8 mouse cellular contexts compared by ENCODE assay signal in genomic region chr5:115072143-115072542, GRCm38 (mm10). TPM values are rescaled to one million over a fixed set of nuclear protein-coding genes. Genes with fewer than 3 reads are reported as not detected.
DNase-seq lines count a peak whose midpoint lies in the region; ATAC-seq and TF ChIP-seq lines count a peak whose summit lies in the region.

No protein-coding gene starts in this region.

- no peak for DNase-seq in embryonic facial prominence, embryonic 10.5 days (ENCODE audit: low spot score)
- DNase-seq in G1E (ENCODE audit: low spot score), result no peak
- DNase-seq in kidney, postnatal 10 days, result peak; percentile 34
- peak; percentile 74 for DNase-seq in lung, postnatal 36 days
- no peak for DNase-seq in embryo, embryonic 10 days (ENCODE audit: low spot score)

- H3K27me3 ChIP-seq in embryonic facial prominence, embryonic 12.5 days, result no peaks in the 10 kb centered on the region
- H3K27me3 ChIP-seq in embryonic facial prominence, embryonic 10.5 days (replicated peaks; ENCODE audit: low read depth, poor library complexity, severe bottlenecking), result no peaks in the 10 kb centered on the region
- H3K27me3 ChIP-seq in G1E (ENCODE audit: insufficient read depth, low read length), result no peaks in the 10 kb centered on the region
- H3K27me3 ChIP-seq in erythroblast, embryonic 14.5 days (ENCODE audit: control insufficient read depth), result no peaks in the 10 kb centered on the region
- H3K27me3 ChIP-seq in hindbrain, embryonic 13.5 days, result no peaks in the 10 kb centered on the region

- no peaks in the 10 kb centered on the region for H3K9me3 ChIP-seq in embryonic facial prominence, embryonic 12.5 days
- H3K9me3 ChIP-seq in embryonic facial prominence, embryonic 10.5 days, result no peaks in the 10 kb centered on the region
- no peaks in the 10 kb centered on the region for H3K9me3 ChIP-seq in G1E (replicated peaks)
- H3K9me3 ChIP-seq in erythroblast, embryonic 14.5 days (ENCODE audit: control insufficient read depth, low read length), result no peaks in the 10 kb centered on the region
- no peaks in the 10 kb centered on the region for H3K9me3 ChIP-seq in hindbrain, embryonic 13.5 days

- ATAC-seq in embryonic facial prominence, embryonic 12.5 days (ENCODE audit: insufficient number of reproducible peaks, insufficient read depth, low FRiP score, low TSS enrichment), result no peak
- peak; percentile 36 for ATAC-seq in G1E (ENCODE audit: extremely low read depth, insufficient number of reproducible peaks, low FRiP score, poor library complexity, severe bottlenecking)
- no peak for ATAC-seq in hindbrain, embryonic 13.5 days (ENCODE audit: low FRiP score)

- H3K4me2 ChIP-seq in embryonic facial prominence, embryonic 12.5 days (replicated peaks), result no peak overlapping the region
- no peak overlapping the region for H3K4me2 ChIP-seq in hindbrain, embryonic 13.5 days

- peaks cover 10% of the 10 kb centered on the region for H3K36me3 ChIP-seq in embryonic facial prominence, embryonic 12.5 days
- peaks cover 31% of the 10 kb centered on the region for H3K36me3 ChIP-seq in embryonic facial prominence, embryonic 10.5 days (replicated peaks)
- H3K36me3 ChIP-seq in G1E (replicated peaks), result peaks cover 45% of the 10 kb centered on the region
- peaks cover 80% of the 10 kb centered on the region for H3K36me3 ChIP-seq in erythroblast, embryonic 14.5 days (ENCODE audit: control insufficient read depth)
- peaks cover 14% of the 10 kb centered on the region for H3K36me3 ChIP-seq in hindbrain, embryonic 13.5 days

- 0 out of 2 replicates have a peak, but pooled peaks cover 7% of the 10 kb centered on the region for H3K4me1 ChIP-seq in embryonic facial prominence, embryonic 12.5 days
- H3K4me1 ChIP-seq in embryonic facial prominence, embryonic 10.5 days, result no peaks in the 10 kb centered on the region
- H3K4me1 ChIP-seq in G1E (ENCODE audit: insufficient read depth, low read depth, low read length), result peaks cover 90% of the 10 kb centered on the region
- peaks cover 97% of the 10 kb centered on the region for H3K4me1 ChIP-seq in erythroblast, embryonic 14.5 days (ENCODE audit: control insufficient read depth)
- H3K4me1 ChIP-seq in hindbrain, embryonic 13.5 days (replicated peaks), result peaks cover 22% of the 10 kb centered on the region

- H3K27ac ChIP-seq in embryonic facial prominence, embryonic 12.5 days, result 0 out of 2 replicates have a peak overlapping the region, but pooled peaks have one; percentile 14
- no peak overlapping the region for H3K27ac ChIP-seq in embryonic facial prominence, embryonic 10.5 days (replicated peaks)
- no peak overlapping the region for H3K27ac ChIP-seq in hindbrain, embryonic 13.5 days

- TF ChIP-seq CTCF in G1E (IDR thresholded peaks at IDR 0.05; ENCODE audit: low read depth, low read length), result no peak

- WGBS in embryonic facial prominence, embryonic 12.5 days, result 94% methylated on average over 7 of the region's 7 CpGs
- 93% methylated on average over 7 of the region's 7 CpGs for WGBS in embryonic facial prominence, embryonic 10.5 days
- WGBS in hindbrain, embryonic 13.5 days, result 94% methylated on average over 7 of the region's 7 CpGs

- H3K9ac ChIP-seq in embryonic facial prominence, embryonic 12.5 days, result no peak overlapping the region
- no peak overlapping the region for H3K9ac ChIP-seq in hindbrain, embryonic 13.5 days

- no peak overlapping the region for H3K4me3 ChIP-seq in embryonic facial prominence, embryonic 12.5 days
- no peak overlapping the region for H3K4me3 ChIP-seq in embryonic facial prominence, embryonic 10.5 days
- H3K4me3 ChIP-seq in G1E (ENCODE audit: low read depth, low read length), result peak overlapping the region; percentile 15; the same call in 1 of the 2 replicates
- peak overlapping the region; percentile 48 for H3K4me3 ChIP-seq in erythroblast, embryonic 14.5 days (replicated peaks)
- no peak overlapping the region for H3K4me3 ChIP-seq in hindbrain, embryonic 13.5 days

RNA-seq across cellular contexts. Expression of gene Gm10401, which starts 26.0 kb away (rescaled TPM):
- polyA plus RNA-seq in embryonic facial prominence, embryonic 12.5 days (2016; fragmentation: Nextera tagmentation; extraction: Ambion mirVana), result 31.3 and 34.4 TPM in 2 replicates
- 20.8 and 25.5 TPM in 2 replicates for polyA plus RNA-seq in embryonic facial prominence, embryonic 10.5 days (2016; fragmentation: Nextera tagmentation; extraction: Ambion mirVana)
- total RNA-seq in G1E (2014; fragmentation: Nextera tagmentation) (not detected in 2 replicates), G1E (2017) (0.46 and 0.49 TPM in 2 replicates)
- polyA plus RNA-seq in G1E (2012), result not detected in 2 replicates
- not detected in 2 replicates for polyA plus RNA-seq in erythroblast, embryonic 14.5 days (2012)
- 42.7 and 44.4 TPM in 2 replicates for polyA plus RNA-seq in hindbrain, embryonic 13.5 days (2015; fragmentation: Nextera tagmentation; extraction: Ambion mirVana)

RNA-seq across cellular contexts. Expression of gene Acads, which starts 47.0 kb away (rescaled TPM):
- polyA plus RNA-seq in embryonic facial prominence, embryonic 12.5 days (2016; fragmentation: Nextera tagmentation; extraction: Ambion mirVana), result 52.4 and 52.8 TPM in 2 replicates
- 72.6 and 78.7 TPM in 2 replicates for polyA plus RNA-seq in embryonic facial prominence, embryonic 10.5 days (2016; fragmentation: Nextera tagmentation; extraction: Ambion mirVana)
- total RNA-seq in G1E (2014; fragmentation: Nextera tagmentation) (23.4 and 28.1 TPM in 2 replicates), G1E (2017) (23.0 and 26.3 TPM in 2 replicates)
- polyA plus RNA-seq in G1E (2012), result 62.6 and 63.4 TPM in 2 replicates
- polyA plus RNA-seq in erythroblast, embryonic 14.5 days (2012), result 0.71 and 0.84 TPM in 2 replicates
- 24.4 and 25.2 TPM in 2 replicates for polyA plus RNA-seq in hindbrain, embryonic 13.5 days (2015; fragmentation: Nextera tagmentation; extraction: Ambion mirVana)

Comparison
In these comparisons a context has a peak if more than half of its experiments do, and no peak if none do; other contexts are left out.
1. H3K4me3 ChIP-seq: peak in G1E (single experiment) and erythroblast, embryonic 14.5 days (single experiment); none in embryonic facial prominence, embryonic 12.5 days (single experiment), embryonic facial prominence, embryonic 10.5 days (single experiment) and hindbrain, embryonic 13.5 days (single experiment).
2. DNase-seq: peak in kidney, postnatal 10 days (single experiment) and lung, postnatal 36 days (single experiment); none in embryonic facial prominence, embryonic 10.5 days (single experiment), G1E (single experiment) and embryo, embryonic 10 days (single experiment).
3. RNA of gene Gm10401, which starts 26.0 kb away (polyA plus RNA-seq): 42.7 to 44.4 TPM in hindbrain, embryonic 13.5 days, 31.3 to 34.4 TPM in embryonic facial prominence, embryonic 12.5 days and 20.8 to 25.5 TPM in embryonic facial prominence, embryonic 10.5 days; not detected in G1E and not detected in erythroblast, embryonic 14.5 days; every median in the first group is over 10 times any median in the second.
4. RNA of gene Acads, which starts 47.0 kb away (polyA plus RNA-seq): 72.6 to 78.7 TPM in embryonic facial prominence, embryonic 10.5 days, 62.6 to 63.4 TPM in G1E, 52.4 to 52.8 TPM in embryonic facial prominence, embryonic 12.5 days and 24.4 to 25.2 TPM in hindbrain, embryonic 13.5 days; 0.71 to 0.84 TPM in erythroblast, embryonic 14.5 days; every median in the first group is over 10 times any median in the second.